Mouse (Mus musculus) monocyte, adult 5-6 weeks (primary cell): ENCODE measurements around the gene Spef1. TPM values are rescaled to one million over a fixed set of nuclear protein-coding genes. Genes with fewer than 3 reads are reported as not detected.

Experiments used
- ATAC-seq: fragments of 153-309, 156-312 bp; replicated peaks from 2 replicates; pipeline ENCODE4 v1.8.0; 2017; ENCODE audit warnings: mild to moderate bottlenecking; ENCODE audit not compliant: low TSS enrichment, insufficient number of reproducible peaks, severe bottlenecking, poor library complexity, low FRiP score
- total RNA-seq: library from RNA; stranded (forward); fragments of 200-1000, 200-491, 200-594 nt; gene quantifications from 3 replicates; pipeline ENCODE4 v1.2.3, GENCODE M21; 2017

Spef1 gene
- total RNA-seq, 1 experiment from 2014 or later: 0.38 TPM

- no peak for ATAC-seq
Measured at GRCm38 (mm10) chr2:131178828-131179245, 8.2 kb downstream of the Spef1 start.

GRCm38 (mm10) chr2:131177932-131178331, 9.2 kb downstream of the Spef1 start:
- ATAC-seq: no peak

GRCm38 (mm10) chr2:131176491-131176890, 10.6 kb downstream of the Spef1 start:
- no peak for ATAC-seq

- no peak for ATAC-seq
Measured at GRCm38 (mm10) chr2:131175945-131176309, 11.2 kb downstream of the Spef1 start.

- ATAC-seq: no peak
Measured at GRCm38 (mm10) chr2:131175286-131175944, 11.7 kb downstream of the Spef1 start.

GRCm38 (mm10) chr2:131174700-131175099, 12.4 kb downstream of the Spef1 start:
- peak; percentile 67 for ATAC-seq

- ATAC-seq: no peak
Measured at GRCm38 (mm10) chr2:131172322-131172721, 14.8 kb downstream of the Spef1 start.

GRCm38 (mm10) chr2:131171401-131172104, 15.5 kb downstream of the Spef1 start:
- ATAC-seq: no peak

- no peak for ATAC-seq
Measured at GRCm38 (mm10) chr2:131170936-131171335, 16.1 kb downstream of the Spef1 start.

GRCm38 (mm10) chr2:131168914-131169313, 18.2 kb downstream of the Spef1 start:
- ATAC-seq: no peak

GRCm38 (mm10) chr2:131167984-131168383, 19.1 kb downstream of the Spef1 start:
- ATAC-seq: no peak

- no peak for ATAC-seq
Measured at GRCm38 (mm10) chr2:131166172-131166571, 20.9 kb downstream of the Spef1 start.

GRCm38 (mm10) chr2:131163924-131164323, 23.2 kb downstream of the Spef1 start:
- no peak for ATAC-seq

GRCm38 (mm10) chr2:131160671-131161111, 26.4 kb downstream of the Spef1 start:
- ATAC-seq: no peak

- ATAC-seq: peak; percentile 100
Measured at GRCm38 (mm10) chr2:131159938-131160581, 27.0 kb downstream of the Spef1 start, which contains the start of gene 1700037H04Rik. Gene 1700037H04Rik, minus strand, starts transcription at chr2:131160081.

GRCm38 (mm10) chr2:131159491-131159910, 27.6 kb downstream of the Spef1 start:
- 0 out of 2 replicates have a peak, but pooled peaks have one; percentile 7 for ATAC-seq

GRCm38 (mm10) chr2:131156987-131157386, 30.1 kb downstream of the Spef1 start:
- ATAC-seq: no peak

- ATAC-seq: no peak
Measured at GRCm38 (mm10) chr2:131154036-131154435, 33.0 kb downstream of the Spef1 start.

GRCm38 (mm10) chr2:131152166-131152730, 34.8 kb downstream of the Spef1 start:
- no peak for ATAC-seq
